In the genomic region with DNA sequence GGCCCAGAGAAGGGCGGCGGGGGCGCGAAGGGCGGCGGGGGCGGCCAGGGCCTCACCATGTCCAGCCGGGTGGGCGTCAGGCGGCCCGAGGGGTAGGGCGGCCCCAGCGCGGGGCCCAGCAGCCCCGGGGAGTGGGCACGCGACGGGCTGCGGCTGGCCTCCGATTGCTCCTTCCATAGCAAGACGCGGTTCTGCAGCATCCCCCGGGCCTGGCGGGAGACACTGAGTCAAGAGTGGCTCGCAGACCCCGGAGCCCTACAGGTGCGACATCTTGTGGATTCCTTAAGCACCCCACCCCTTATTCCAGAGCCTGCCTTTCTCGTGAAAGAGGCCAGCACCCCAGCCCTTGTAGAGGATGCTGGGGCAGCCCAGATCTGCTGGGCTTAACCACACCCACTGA, we compare ENCODE assay signal across 9 mouse cellular contexts. TPM values are rescaled to one million over a fixed set of nuclear protein-coding genes. Genes with fewer than 3 reads are reported as not detected.
DNase-seq lines count a peak whose midpoint lies in the region; ATAC-seq and TF ChIP-seq lines count a peak whose summit lies in the region.
"Had no signal": no experiment of that assay in that cellular context is flagged by ENCODE, and none has a peak within 500 bp of the region (broad histone marks: within the 10 kb centered on the region; RNA-seq: fewer than 3 reads in every experiment).

No protein-coding gene starts in this region.

- peaks cover 28% of the 10 kb centered on the region for H3K4me1 ChIP-seq in heart, embryonic 10.5 days
- peaks cover 4% of the 10 kb centered on the region; the same call in 1 of the 2 replicates for H3K4me1 ChIP-seq in forebrain, embryonic 14.5 days (ENCODE audit: control insufficient read depth, insufficient read depth, low read length)
- peaks cover 14% of the 10 kb centered on the region for H3K4me1 ChIP-seq in liver, embryonic 15.5 days (replicated peaks)

- peak overlapping the region; percentile 20 for H3ac ChIP-seq in C2C12 (ENCODE audit: control insufficient read depth, insufficient read length, low read depth)

- peak overlapping the region; percentile 88 for H3K27ac ChIP-seq in heart, embryonic 10.5 days
- H3K27ac ChIP-seq in forebrain, embryonic 14.5 days (ENCODE audit: low read depth, low read length) = no peak overlapping the region
- no peak overlapping the region for H3K27ac ChIP-seq in liver, embryonic 15.5 days (replicated peaks)

- WGBS in heart, embryonic 10.5 days = 1% methylated on average over 18 of the region's 28 CpGs
- 0% methylated on average over 10 of the region's 28 CpGs for whole genome bisulfite sequencing in forebrain, embryonic 14.5 days
- WGBS in liver, embryonic 15.5 days (ENCODE audit: insufficient replicate concordance) = 2% methylated on average over 27 of the region's 28 CpGs

- no peak for TF ChIP-seq CTCF in C2C12 (IDR thresholded peaks at IDR 0.05; ENCODE audit: control insufficient read depth, insufficient read depth, insufficient read length)

- peak; percentile 66 for ATAC-seq in forebrain, embryonic 14.5 days
- ATAC-seq in liver, embryonic 15.5 days (ENCODE audit: insufficient read depth) = no peak

- no peaks in the 10 kb centered on the region for H3K9me3 ChIP-seq in heart, embryonic 10.5 days
- H3K9me3 ChIP-seq in forebrain, embryonic 14.5 days (replicated peaks; ENCODE audit: control insufficient read depth, low read length) = no peaks in the 10 kb centered on the region
- H3K9me3 ChIP-seq in liver, embryonic 15.5 days (replicated peaks) = no peaks in the 10 kb centered on the region

- H3K27me3 ChIP-seq in heart, embryonic 10.5 days (ENCODE audit: insufficient read depth, poor library complexity, severe bottlenecking) = peaks cover 87% of the 10 kb centered on the region
- H3K27me3 ChIP-seq in C2C12 (ENCODE audit: control insufficient read depth, insufficient read depth, insufficient read length) = peaks cover 33% of the 10 kb centered on the region
- peaks cover 33% of the 10 kb centered on the region for H3K27me3 ChIP-seq in forebrain, embryonic 14.5 days (replicated peaks; ENCODE audit: control insufficient read depth, insufficient read depth, low read length)
- peaks cover 70% of the 10 kb centered on the region for H3K27me3 ChIP-seq in liver, embryonic 15.5 days

- no peak for DNase-seq in heart, embryonic 10.5 days (ENCODE audit: low spot score)
- DNase-seq in heart, adult 18-20 months = no peak
- no peak for DNase-seq in forebrain, embryonic 14.5 days (ENCODE audit: low spot score)
- DNase-seq in right cerebral cortex, adult 18-20 months = no peak
- DNase-seq in left cerebral cortex, postnatal 36 days (ENCODE audit: low spot score in 2 of 2) = no peak
- DNase-seq in spleen, postnatal 14 days (ENCODE audit: low spot score in 2 of 2) = no peak
- DNase-seq: cerebellum, adult 9-11 months had no signal

- H3K4me3 ChIP-seq in heart, embryonic 10.5 days = peak overlapping the region; percentile 83
- H3K4me3 ChIP-seq in C2C12 (ENCODE audit: insufficient read depth, poor library complexity, severe bottlenecking) = no peak overlapping the region
- peak overlapping the region; percentile 48 for H3K4me3 ChIP-seq in forebrain, embryonic 14.5 days (ENCODE audit: low read depth, low read length)
- peak overlapping the region; percentile 48 for H3K4me3 ChIP-seq in liver, embryonic 15.5 days (replicated peaks)

- peak overlapping the region; percentile 63 for H3K9ac ChIP-seq in forebrain, embryonic 14.5 days (ENCODE audit: low read length)
- H3K9ac ChIP-seq in liver, embryonic 15.5 days = no peak overlapping the region

- peak overlapping the region; percentile 84 for H3K4me2 ChIP-seq in forebrain, embryonic 14.5 days (ENCODE audit: low read length)
- peak overlapping the region; percentile 67 for H3K4me2 ChIP-seq in liver, embryonic 15.5 days

- no peaks in the 10 kb centered on the region for H3K36me3 ChIP-seq in heart, embryonic 10.5 days
- no peaks in the 10 kb centered on the region for H3K36me3 ChIP-seq in C2C12 (ENCODE audit: control insufficient read depth, insufficient read depth)
- H3K36me3 ChIP-seq in forebrain, embryonic 14.5 days (ENCODE audit: control insufficient read depth, insufficient read depth, low read length) = no peaks in the 10 kb centered on the region
- no peaks in the 10 kb centered on the region for H3K36me3 ChIP-seq in liver, embryonic 15.5 days (replicated peaks)

- no peaks in the 10 kb centered on the region for H3K79me3 ChIP-seq in C2C12 (ENCODE audit: low read depth)

- no peaks in the 10 kb centered on the region for H3K79me2 ChIP-seq in C2C12 (ENCODE audit: control insufficient read depth, insufficient read depth)

- intact Hi-C loops in left cerebral cortex, postnatal 36 days (cut with DNase I) = no loop called here

TF ChIP-seq in C2C12, 6 proteins besides CTCF, POLR2A, EP300 and RAD21:
- TF ChIP-seq MAX (IDR thresholded peaks at IDR 0.05) (no peak), FOSL1 (IDR thresholded peaks at IDR 0.05; ENCODE audit: insufficient read depth, low read length, poor library complexity, severe bottlenecking) (no peak), USF1 (IDR thresholded peaks at IDR 0.05; ENCODE audit: low read depth) (no peak), MYOD1 (IDR thresholded peaks at IDR 0.05; ENCODE audit: control insufficient read depth, insufficient read length, low read depth) (no peak), CEBPB (IDR thresholded peaks at IDR 0.05; ENCODE audit: low read depth) (no peak), MYOG (IDR thresholded peaks at IDR 0.05; ENCODE audit: control insufficient read depth, extremely low read depth, insufficient read length) (no peak)

RNA-seq across cellular contexts. Expression of a gene that starts 7.2 kb away (rescaled TPM):
- polyA plus RNA-seq in heart, embryonic 10.5 days (2016; fragmentation: Nextera tagmentation; extraction: Ambion mirVana) = 0.15 and 0.26 TPM in 2 replicates
- total RNA-seq in heart, adult 18-20 months (2021) = under 1 TPM; 0.50 to 0.64 TPM
- polyA plus RNA-seq in C2C12 (2012; fragmentation: generic; extraction: Trizol) = 0.11 TPM
- 0.60 and 0.83 TPM in 2 replicates for polyA plus RNA-seq in forebrain, embryonic 14.5 days (2014; fragmentation: Nextera tagmentation; extraction: Ambion mirVana)
- polyA plus RNA-seq in liver, embryonic 15.5 days (2015; fragmentation: Nextera tagmentation; extraction: Ambion mirVana) = not detected in 2 replicates
- total RNA-seq in left cerebral cortex, postnatal 36 days (2021) = under 1 TPM in 1 of 2 experiments, not detected in 1; 0.17 TPM

RNA-seq across cellular contexts. Expression of a gene that starts 23.6 kb away (rescaled TPM):
- polyA plus RNA-seq in heart, embryonic 10.5 days (2016; fragmentation: Nextera tagmentation; extraction: Ambion mirVana) = 10.2 and 14.7 TPM in 2 replicates
- under 1 TPM; 0.13 to 0.25 TPM for total RNA-seq in heart, adult 18-20 months (2021)
- polyA plus RNA-seq in C2C12 (2012; fragmentation: generic; extraction: Trizol) = 1.2 TPM
- 1.4 and 2.6 TPM in 2 replicates for polyA plus RNA-seq in forebrain, embryonic 14.5 days (2014; fragmentation: Nextera tagmentation; extraction: Ambion mirVana)
- polyA plus RNA-seq in liver, embryonic 15.5 days (2015; fragmentation: Nextera tagmentation; extraction: Ambion mirVana) = 2.4 and 2.7 TPM in 2 replicates
- total RNA-seq in left cerebral cortex, postnatal 36 days (2021) = 1 to 10 TPM; 3.5 to 4.5 TPM

RNA-seq across cellular contexts. Expression of a gene that starts 32.6 kb away (rescaled TPM):
- polyA plus RNA-seq in heart, embryonic 10.5 days (2016; fragmentation: Nextera tagmentation; extraction: Ambion mirVana) = 0.16 and 0.39 TPM in 2 replicates
- 1 to 10 TPM; 1.2 to 1.3 TPM for total RNA-seq in heart, adult 18-20 months (2021)
- 0.01 TPM for polyA plus RNA-seq in C2C12 (2012; fragmentation: generic; extraction: Trizol)
- polyA plus RNA-seq in forebrain, embryonic 14.5 days (2014; fragmentation: Nextera tagmentation; extraction: Ambion mirVana) = 0.69 and 0.98 TPM in 2 replicates
- polyA plus RNA-seq in liver, embryonic 15.5 days (2015; fragmentation: Nextera tagmentation; extraction: Ambion mirVana) = not detected in 2 replicates
- 1 to 10 TPM in 1 of 2 experiments, under 1 TPM in 1; 0.20 to 1.2 TPM for total RNA-seq in left cerebral cortex, postnatal 36 days (2021)

RNA-seq across cellular contexts. Expression of a gene that starts 32.8 kb away (rescaled TPM):
- polyA plus RNA-seq in heart, embryonic 10.5 days (2016; fragmentation: Nextera tagmentation; extraction: Ambion mirVana) = 41.0 and 41.3 TPM in 2 replicates
- 10 to 100 TPM; 22.4 to 22.8 TPM for total RNA-seq in heart, adult 18-20 months (2021)
- polyA plus RNA-seq in C2C12 (2012; fragmentation: generic; extraction: Trizol) = 15.3 TPM
- polyA plus RNA-seq in forebrain, embryonic 14.5 days (2014; fragmentation: Nextera tagmentation; extraction: Ambion mirVana) = 36.9 and 45.3 TPM in 2 replicates
- polyA plus RNA-seq in liver, embryonic 15.5 days (2015; fragmentation: Nextera tagmentation; extraction: Ambion mirVana) = 12.2 and 13.1 TPM in 2 replicates
- total RNA-seq in left cerebral cortex, postnatal 36 days (2021) = 10 to 100 TPM; 48.9 to 50.4 TPM
